9 mouse cellular contexts compared by ENCODE assay signal in genomic region chr1:151338941-151339340, GRCm38 (mm10). TPM values are rescaled to one million over a fixed set of nuclear protein-coding genes. Genes with fewer than 3 reads are reported as not detected.
A peak's percentile ranks its signal among the peaks of the same experiment; 100 is the strongest.
DNase-seq lines count a peak whose midpoint lies in the region; ATAC-seq and TF ChIP-seq lines count a peak whose summit lies in the region.
"Had no signal": no experiment of that assay in that cellular context is flagged by ENCODE, and none has a peak within 500 bp of the region (broad histone marks: within the 10 kb centered on the region; RNA-seq: fewer than 3 reads in every experiment).

No protein-coding gene starts in this region.

- no peak overlapping the region for H3K9ac ChIP-seq in lung, embryonic 15.5 days
- H3K9ac ChIP-seq: liver, embryonic 14.5 days had no signal

- no peak for TF ChIP-seq POLR2A in lung, adult 2 months (IDR thresholded peaks at IDR 0.05; ENCODE audit: borderline replicate concordance, extremely low read depth, low read depth, low read length)
- TF ChIP-seq POLR2A in small intestine, adult 2 months (IDR thresholded peaks at IDR 0.05; ENCODE audit: low read depth, low read length) = no peak

- TF ChIP-seq CTCF in lung, adult 2 months (IDR thresholded peaks at IDR 0.05; ENCODE audit: insufficient read depth, low read length) = no peak
- no peak for TF ChIP-seq CTCF in small intestine, adult 2 months (IDR thresholded peaks at IDR 0.05; ENCODE audit: extremely low read depth, insufficient read length, insufficient replicate concordance, low read depth, low read length)

- peak overlapping the region; percentile 12 for H3K27ac ChIP-seq in lung, embryonic 15.5 days
- peak overlapping the region; percentile 79 for H3K27ac ChIP-seq in small intestine, adult 2 months (ENCODE audit: insufficient read depth, low read depth, low read length)
- H3K27ac ChIP-seq: liver, embryonic 14.5 days had no signal

- no peaks in the 10 kb centered on the region for H3K27me3 ChIP-seq in lung, embryonic 15.5 days
- H3K27me3 ChIP-seq in small intestine, adult 2 months (ENCODE audit: control insufficient read depth, insufficient read depth, low read length) = no peaks in the 10 kb centered on the region

- peaks cover 35% of the 10 kb centered on the region; the same call in 1 of the 2 replicates for H3K4me1 ChIP-seq in lung, embryonic 15.5 days
- peaks cover 11% of the 10 kb centered on the region for H3K4me1 ChIP-seq in lung, adult 2 months (ENCODE audit: control insufficient read depth, insufficient read depth, low read length)
- H3K4me1 ChIP-seq in small intestine, adult 2 months (ENCODE audit: control insufficient read depth, insufficient read depth, insufficient read length, low read length) = peaks cover 21% of the 10 kb centered on the region

- no peaks in the 10 kb centered on the region for H3K36me3 ChIP-seq in lung, embryonic 15.5 days
- no peaks in the 10 kb centered on the region for H3K36me3 ChIP-seq in small intestine, adult 2 months (ENCODE audit: control insufficient read depth, insufficient read depth, low read length)

- WGBS in lung, embryonic 15.5 days = 56% methylated on average over 2 of the region's 2 CpGs
- WGBS in lung, adult 2 months = 37% methylated on average over 2 of the region's 2 CpGs
- 20% methylated on average over 2 of the region's 2 CpGs for WGBS in small intestine, adult 2 months

- H3K9me3 ChIP-seq in lung, embryonic 15.5 days = no peaks in the 10 kb centered on the region

- no peak overlapping the region for H3K4me3 ChIP-seq in lung, embryonic 15.5 days
- H3K4me3 ChIP-seq in lung, adult 2 months (replicated peaks; ENCODE audit: extremely low read depth, low read depth, low read length) = no peak overlapping the region
- no peak overlapping the region for H3K4me3 ChIP-seq in small intestine, adult 2 months (ENCODE audit: low read depth, low read length)

- intact Hi-C loops in left cerebral cortex, postnatal 14 days (cut with DNase I) = no loop called here
- intact Hi-C loops in gastrocnemius, postnatal 14 days (cut with DNase I; ENCODE audit: low total_unique reads) = no loop called here

- no peak overlapping the region for H3K4me2 ChIP-seq in lung, embryonic 15.5 days

- DNase-seq in lung, adult 2 months = no peak
- DNase-seq in heart, adult 18-20 months = peak; percentile 68 to 70
- peak; percentile 87 for DNase-seq in kidney, adult 9 months
- DNase-seq in gastrocnemius, adult 18-20 months (ENCODE audit: low spot score) = no peak
- DNase-seq in left cerebral cortex, postnatal 14 days (ENCODE audit: low spot score in 2 of 2) = no peak
- DNase-seq in gastrocnemius, postnatal 14 days = no peak

- ATAC-seq in lung, embryonic 15.5 days (ENCODE audit: borderline replicate concordance, extremely low read depth, low FRiP score, low TSS enrichment) = peak; percentile 44; the same call in 1 of the 2 replicates

RNA-seq across cellular contexts. Expression of gene Ivns1abp, which starts 5.3 kb away (rescaled TPM):
- 236 and 242 TPM in 2 replicates for polyA plus RNA-seq in lung, embryonic 15.5 days (2015; fragmentation: Nextera tagmentation; extraction: Ambion mirVana)
- 43.0 and 48.9 TPM in 2 replicates for polyA plus RNA-seq in lung, adult 2 months (2012; rRNA removed)
- 100 to 1,000 TPM; 867 to 929 TPM for total RNA-seq in heart, adult 18-20 months (2021)
- 14.1 and 37.6 TPM in 2 replicates for polyA plus RNA-seq in small intestine, adult 2 months (2012; rRNA removed)
- total RNA-seq in gastrocnemius, adult 18-20 months (2021) = 100 to 1,000 TPM; 113 to 161 TPM
- total RNA-seq in left cerebral cortex, postnatal 14 days (2021) = 100 to 1,000 TPM; 125 to 135 TPM
- 100 to 1,000 TPM; 109 TPM for total RNA-seq in gastrocnemius, postnatal 14 days (2021)

Comparison
In these comparisons a context has a peak if more than half of its experiments do, and no peak if none do; other contexts are left out.
1. DNase-seq: peak in heart, adult 18-20 months (2 of 2) and kidney, adult 9 months (single experiment); none in lung, adult 2 months (single experiment), gastrocnemius, adult 18-20 months (single experiment), left cerebral cortex, postnatal 14 days (0 of 2) and gastrocnemius, postnatal 14 days (single experiment).
2. RNA of gene Ivns1abp, which starts 5.3 kb away (total RNA-seq): 867 to 929 TPM in heart, adult 18-20 months; 113 to 161 TPM in gastrocnemius, adult 18-20 months, 125 to 135 TPM in left cerebral cortex, postnatal 14 days and 109 TPM in gastrocnemius, postnatal 14 days; every median in the first group is over 4 times any median in the second.